Comparison of ENCODE assay signal across 7 mouse cellular contexts in genomic region chr2:44927482-44927811, GRCm38 (mm10). TPM values are rescaled to one million over a fixed set of nuclear protein-coding genes. Genes with fewer than 3 reads are reported as not detected.
DNase-seq lines count a peak whose midpoint lies in the region; ATAC-seq and TF ChIP-seq lines count a peak whose summit lies in the region.

Gene Gtdc1, minus strand, starts transcription at chr2:44927657.

- H3K4me1 ChIP-seq in thymus, adult 2 months (replicated peaks; ENCODE audit: control insufficient read depth, insufficient read depth, low read length), result 0 out of 2 replicates have a peak, but pooled peaks cover 2% of the 10 kb centered on the region
- no peaks in the 10 kb centered on the region for H3K4me1 ChIP-seq in embryonic fibroblast, embryonic 13.5 days (ENCODE audit: control insufficient read depth, insufficient read depth, low read length)
- no peaks in the 10 kb centered on the region for H3K4me1 ChIP-seq in limb, embryonic 15.5 days
- H3K4me1 ChIP-seq in stomach, embryonic 15.5 days, result no peaks in the 10 kb centered on the region; the same call in 1 of the 2 replicates

- no peak for DNase-seq in thymus, adult 2 months
- no peak for DNase-seq in thymus, postnatal 25 days
- no peak for DNase-seq in heart, postnatal 36 days
- no peak for DNase-seq in thymus, adult 18-20 months

- H3K4me3 ChIP-seq in thymus, adult 2 months (ENCODE audit: control insufficient read depth, insufficient read depth, low read length), result peak within 1 kb of the TSS; percentile 85
- H3K4me3 ChIP-seq in embryonic fibroblast, embryonic 13.5 days (ENCODE audit: insufficient read depth, low read length), result peak within 1 kb of the TSS; percentile 88
- H3K4me3 ChIP-seq in limb, embryonic 15.5 days, result peak within 1 kb of the TSS; percentile 57
- H3K4me3 ChIP-seq in stomach, embryonic 15.5 days (replicated peaks), result peak within 1 kb of the TSS; percentile 82

- no peak for TF ChIP-seq POLR2A in thymus, adult 2 months (IDR thresholded peaks at IDR 0.05; ENCODE audit: control insufficient read depth, extremely low read depth, insufficient read depth, low read length, poor library complexity)
- no peak; the same call in 1 of the 2 replicates for TF ChIP-seq POLR2A in embryonic fibroblast, embryonic 13.5 days (IDR thresholded peaks at IDR 0.05; ENCODE audit: low read depth, low read length)

- peak within 1 kb of the TSS; percentile 84 for H3K9ac ChIP-seq in limb, embryonic 15.5 days
- peak within 1 kb of the TSS; percentile 81 for H3K9ac ChIP-seq in stomach, embryonic 15.5 days

- intact Hi-C loops in heart, postnatal 36 days (cut with DNase I), result loop anchor here (2.0 to 10.0 kb wide), 3 partner anchors 183 to 1517 kb away; no protein-coding TSS in a partner anchor

- peak; percentile 3; the same call in 1 of the 2 replicates for ATAC-seq in limb, embryonic 15.5 days (ENCODE audit: insufficient number of reproducible peaks, low FRiP score, low TSS enrichment, low read depth)
- ATAC-seq in stomach, embryonic 15.5 days (ENCODE audit: insufficient read depth, low FRiP score, low read depth), result peak; percentile 56

- H3K4me2 ChIP-seq in limb, embryonic 15.5 days, result peak within 1 kb of the TSS; percentile 59
- peak within 1 kb of the TSS; percentile 72 for H3K4me2 ChIP-seq in stomach, embryonic 15.5 days

- under 1% methylated on average over 27 of the region's 27 CpGs for WGBS in thymus, adult 2 months
- under 1% methylated on average over 25 of the region's 27 CpGs for whole genome bisulfite sequencing in limb, embryonic 15.5 days
- WGBS in stomach, embryonic 15.5 days, result 0% methylated on average over 26 of the region's 27 CpGs

- H3K27ac ChIP-seq in thymus, adult 2 months (ENCODE audit: control insufficient read depth, insufficient read depth, low read length), result peak within 1 kb of the TSS; percentile 66
- peak within 1 kb of the TSS; percentile 91 for H3K27ac ChIP-seq in embryonic fibroblast, embryonic 13.5 days (ENCODE audit: insufficient read depth, low read length)
- peak within 1 kb of the TSS; percentile 96 for H3K27ac ChIP-seq in limb, embryonic 15.5 days
- peak within 1 kb of the TSS; percentile 93 for H3K27ac ChIP-seq in stomach, embryonic 15.5 days

- no peaks in the 10 kb centered on the region for H3K36me3 ChIP-seq in thymus, adult 2 months (ENCODE audit: control insufficient read depth, insufficient read depth, low read length)
- no peaks in the 10 kb centered on the region for H3K36me3 ChIP-seq in limb, embryonic 15.5 days
- H3K36me3 ChIP-seq in stomach, embryonic 15.5 days, result no peaks in the 10 kb centered on the region

- H3K27me3 ChIP-seq in thymus, adult 2 months (ENCODE audit: control insufficient read depth, insufficient read depth, low read length), result no peaks in the 10 kb centered on the region
- no peaks in the 10 kb centered on the region for H3K27me3 ChIP-seq in limb, embryonic 15.5 days
- H3K27me3 ChIP-seq in stomach, embryonic 15.5 days (replicated peaks), result no peaks in the 10 kb centered on the region

- TF ChIP-seq CTCF in thymus, adult 2 months (IDR thresholded peaks at IDR 0.05; ENCODE audit: borderline replicate concordance, control insufficient read depth, extremely low read depth, insufficient read depth, low read length, poor library complexity), result no peak
- no peak for TF ChIP-seq CTCF in embryonic fibroblast, embryonic 13.5 days (IDR thresholded peaks at IDR 0.05; ENCODE audit: borderline replicate concordance, insufficient read depth, low read length)

- no peaks in the 10 kb centered on the region for H3K9me3 ChIP-seq in limb, embryonic 15.5 days
- H3K9me3 ChIP-seq in stomach, embryonic 15.5 days, result no peaks in the 10 kb centered on the region

RNA-seq across cellular contexts. Expression of gene Gtdc1, which starts in this region (rescaled TPM):
- 11.1 and 13.9 TPM in 2 replicates for polyA plus RNA-seq in thymus, adult 2 months (2012; rRNA removed)
- polyA plus RNA-seq in embryonic fibroblast, embryonic 13.5 days (2011; ENCODE audit: insufficient read length, low read depth, missing spikeins), result 16.6 and 28.9 TPM in 2 replicates
- 10 to 100 TPM; 14.3 to 21.3 TPM for total RNA-seq in heart, postnatal 36 days (2021)
- polyA plus RNA-seq in limb, embryonic 15.5 days (2015; fragmentation: Nextera tagmentation; extraction: Ambion mirVana), result 12.5 and 19.2 TPM in 2 replicates
- 12.6 and 13.1 TPM in 2 replicates for polyA plus RNA-seq in stomach, embryonic 15.5 days (2015; fragmentation: Nextera tagmentation; extraction: Ambion mirVana)
